Mouse (Mus musculus) heart, embryonic 14.5 days (tissue): ENCODE measurements around the gene Stra6. TPM values are rescaled to one million over a fixed set of nuclear protein-coding genes. Genes with fewer than 3 reads are reported as not detected.

Experiments used
- ATAC-seq: fragments of 200-750 bp; cut with Nextera tagmentation; 2 replicates; pipeline ENCODE4 v1.8.0; 2017; ENCODE audit warnings: low read depth, moderate TSS enrichment; ENCODE audit not compliant: insufficient number of reproducible peaks, insufficient read depth, low FRiP score
- H3K27ac ChIP-seq, 2 experiments: fragments of 200-500 bp in 1 of 2; fragments of 300-500 bp in 1 of 2; sonication (generic) in 1 of 2; replicated peaks in 1 of 2; 2 replicates each; pipeline ENCODE4 v1.5.1; 2012 to 2014; ENCODE audit warnings: low read depth in 2 of 2, low read length in 2 of 2, control low read depth in 1 of 2, mild to moderate bottlenecking in 1 of 2, mixed read lengths in 1 of 2; ENCODE audit not compliant: control insufficient read depth in 1 of 2, insufficient read depth in 1 of 2
- H3K27me3 ChIP-seq: fragments of 300-500 bp; sonication (generic); 2 replicates; pipeline ENCODE4 v1.6.1; 2014; ENCODE audit warnings: mild to moderate bottlenecking, low read length, control low read depth; ENCODE audit not compliant: control insufficient read depth, insufficient read depth
- H3K36me3 ChIP-seq: fragments of 300-500 bp; sonication (generic); 2 replicates; pipeline ENCODE4 v1.6.1; 2014; ENCODE audit warnings: mild to moderate bottlenecking, control low read depth, low read length, mixed read lengths; ENCODE audit not compliant: control insufficient read depth, insufficient read depth
- H3K4me1 ChIP-seq, 2 experiments: fragments of 200-500 bp in 1 of 2; fragments of 300-500 bp in 1 of 2; sonication (generic) in 1 of 2; 2 replicates each; pipeline ENCODE4 v1.6.1; 2012 to 2014; ENCODE audit warnings: low read length in 2 of 2, control low read depth in 1 of 2, mixed read lengths in 1 of 2; ENCODE audit not compliant: control insufficient read depth in 2 of 2, insufficient read depth in 2 of 2
- H3K4me2 ChIP-seq: fragments of 300-500 bp; sonication (generic); 2 replicates; pipeline ENCODE4 v1.6.1; 2014; ENCODE audit warnings: mild to moderate bottlenecking, low read length
- H3K4me3 ChIP-seq, 2 experiments: fragments of 200-500 bp in 1 of 2; fragments of 300-500 bp in 1 of 2; sonication (generic) in 1 of 2; 2 replicates each; pipeline ENCODE4 v1.5.1; 2012 to 2014; ENCODE audit warnings: low read length in 2 of 2, mild to moderate bottlenecking in 2 of 2, control low read depth in 1 of 2, low read depth in 1 of 2, moderate library complexity in 1 of 2; ENCODE audit not compliant: control insufficient read depth in 1 of 2, insufficient read depth in 1 of 2
- H3K9ac ChIP-seq: fragments of 300-500 bp; sonication (generic); 2 replicates; pipeline ENCODE4 v1.6.1; 2014; ENCODE audit warnings: mild to moderate bottlenecking, low read length
- H3K9me3 ChIP-seq: fragments of 300-500 bp; sonication (generic); 2 replicates; pipeline ENCODE4 v1.6.1; 2016; ENCODE audit warnings: low read length, control low read depth; ENCODE audit not compliant: control insufficient read depth
- WGBS: fragments of 180-500 bp; shearing (Covaris S2); extraction: QIAGEN DNeasy Blood & Tissue Kit; methylation state at CpG from one replicate; pipeline ENCODE4 v1.1.7; 2014; 5-methylcytosine and 5-hydroxymethylcytosine counted together
- polyA plus RNA-seq: library from polyadenylated mRNA; unstranded; fragments of >200 nt; fragmentation: Nextera tagmentation; extraction: Ambion mirVana; gene quantifications from 2 replicates; pipeline ENCODE4 v1.2.1, GENCODE M21; 2014

The Stra6 gene
- polyA plus RNA-seq, 1 experiment from 2014 or later = 0.57 TPM

GRCm38 (mm10) chr9:58060677-58061667, 2.6 kb upstream of the Stra6 start:
- 5% methylated on average over 23 of the region's 23 CpGs for WGBS
- Histone ChIP-seq H3K9me3 (no peaks in the 10 kb centered on the region), H3K4me3 (no peak overlapping the region), H3K27ac (no peak overlapping the region), H3K27me3 (peaks cover 47% of the 10 kb centered on the region), H3K4me2 (no peak overlapping the region), H3K9ac (no peak overlapping the region), H3K36me3 (no peaks in the 10 kb centered on the region), H3K4me1 (peaks cover 14% of the 10 kb centered on the region in 2 experiments)
- no peak for ATAC-seq

- ATAC-seq = no peak
- H3K4me3 ChIP-seq = no peak overlapping the region
- peaks cover 23 to 28% of the 10 kb centered on the region in 2 experiments for H3K4me1 ChIP-seq
- H3K36me3 ChIP-seq = no peaks in the 10 kb centered on the region
- H3K4me2 ChIP-seq = no peak overlapping the region
- no peaks in the 10 kb centered on the region for H3K9me3 ChIP-seq
- H3K27me3 ChIP-seq = peaks cover 38% of the 10 kb centered on the region
- H3K27ac ChIP-seq = no peak overlapping the region
- H3K9ac ChIP-seq = no peak overlapping the region
- 73% methylated on average over 6 of the region's 6 CpGs for WGBS
Measured at GRCm38 (mm10) chr9:58065532-58065931, 1.9 kb downstream of the Stra6 start.

- WGBS = 67% methylated on average over 6 of the region's 6 CpGs
- Histone ChIP-seq H3K4me3 (no peak overlapping the region), H3K4me1 (peaks cover 22 to 27% of the 10 kb centered on the region in 2 experiments), H3K9me3 (no peaks in the 10 kb centered on the region), H3K4me2 (no peak overlapping the region), H3K27ac (no peak overlapping the region), H3K36me3 (no peaks in the 10 kb centered on the region), H3K9ac (no peak overlapping the region), H3K27me3 (peaks cover 34% of the 10 kb centered on the region)
- ATAC-seq = no peak
Measured at GRCm38 (mm10) chr9:58065977-58066730, 2.6 kb downstream of the Stra6 start.

- H3K9me3 ChIP-seq = no peaks in the 10 kb centered on the region
- H3K4me1 ChIP-seq = peaks cover 19 to 24% of the 10 kb centered on the region in 2 experiments
Measured at GRCm38 (mm10) chr9:58066731-58067095, 3.1 kb downstream of the Stra6 start.

GRCm38 (mm10) chr9:58067546-58067945, 4.0 kb downstream of the Stra6 start:
- H3K36me3 ChIP-seq = no peaks in the 10 kb centered on the region
- H3K27me3 ChIP-seq = peaks cover 25% of the 10 kb centered on the region; the same call in 1 of the 2 replicates
- 75% methylated on average over 3 of the region's 3 CpGs for WGBS
- no peak overlapping the region for H3K4me2 ChIP-seq
- peaks cover 19 to 23% of the 10 kb centered on the region in 2 experiments for H3K4me1 ChIP-seq
- no peaks in the 10 kb centered on the region for H3K9me3 ChIP-seq
- ATAC-seq = no peak
- no peak overlapping the region for H3K4me3 ChIP-seq
- H3K9ac ChIP-seq = no peak overlapping the region
- no peak overlapping the region for H3K27ac ChIP-seq

More at GRCm38 (mm10) chr9:58066731-58067095, 3.1 kb downstream of the Stra6 start:
- Histone ChIP-seq H3K4me2 (no peak overlapping the region), H3K4me3 (no peak overlapping the region), H3K36me3 (no peaks in the 10 kb centered on the region), H3K27me3 (peaks cover 28% of the 10 kb centered on the region; the same call in 1 of the 2 replicates), H3K27ac (no peak overlapping the region), H3K9ac (no peak overlapping the region)
- 57% methylated on average over 6 of the region's 6 CpGs for WGBS
- no peak for ATAC-seq

GRCm38 (mm10) chr9:58074561-58074960, 11.0 kb downstream of the Stra6 start:
- ATAC-seq = no peak
- Histone ChIP-seq H3K4me1 (no peaks in the 10 kb centered on the region), H3K27ac (no peak overlapping the region), H3K9me3 (no peaks in the 10 kb centered on the region), H3K4me2 (no peak overlapping the region), H3K9ac (no peak overlapping the region), H3K27me3 (peaks cover 3% of the 10 kb centered on the region), H3K4me3 (no peak overlapping the region), H3K36me3 (no peaks in the 10 kb centered on the region)
- 29% methylated on average over 3 of the region's 3 CpGs for WGBS

- 21% methylated on average over 8 of the region's 8 CpGs for WGBS
- no peak for ATAC-seq
Measured at GRCm38 (mm10) chr9:58084586-58084985, 21.0 kb downstream of the Stra6 start.

More at GRCm38 (mm10) chr9:58084586-58084985, 21.0 kb downstream of the Stra6 start:
- Histone ChIP-seq H3K9ac (no peak overlapping the region), H3K36me3 (no peaks in the 10 kb centered on the region), H3K9me3 (no peaks in the 10 kb centered on the region), H3K27me3 (peaks cover 16% of the 10 kb centered on the region; the same call in 1 of the 2 replicates), H3K4me1 (peaks cover 0 to 3% of the 10 kb centered on the region in 2 experiments; a peak in 1 of 4 replicates), H3K4me3 (no peak overlapping the region), H3K27ac (no peak overlapping the region), H3K4me2 (no peak overlapping the region)
